Mouse (Mus musculus) gastrocnemius, adult 2 months (tissue): Measurements from ENCODE around the gene Zdhhc5. TPM values are rescaled to one million over a fixed set of nuclear protein-coding genes. Genes with fewer than 3 reads are reported as not detected.
A peak's percentile ranks its signal among the peaks of the same experiment; 100 is the strongest.

Experiments used
- DNase-seq: peaks from one replicate; pipeline ENCODE4 v3.0.0; 2022
- H3K27ac ChIP-seq: fragments of 200-600 bp; 2 replicates; pipeline ENCODE4 v1.8.1; 2022; ENCODE audit warnings: mild to moderate bottlenecking
- H3K4me3 ChIP-seq: fragments of 200-600 bp; 2 replicates; pipeline ENCODE4 v1.8.1; 2022; ENCODE audit warnings: mild to moderate bottlenecking, moderate library complexity
- CTCF ChIP-seq: fragments of 200-600 bp; IDR thresholded peaks from 2 replicates; pipeline ENCODE4 v1.8.1; 2022; ENCODE audit warnings: antibody characterized with exemption, mild to moderate bottlenecking, moderate library complexity
- intact Hi-C: fragments of 180-260 bp; cut with DNase I; formaldehyde crosslinking; loops from one replicate; pipeline ENCODE4 v1.15.1; 2025
- total RNA-seq, 2 experiments: library from RNA; stranded (reverse); gene quantifications; 2 replicates each; pipeline ENCODE4 v1.2.3; 2021

Zdhhc5 gene
- total RNA-seq, 2 experiments from 2014 or later: 71.9 to 75.1 TPM

GRCm38 (mm10) chr2:84742451-84743283 is 27.7 kb upstream of the Zdhhc5 start:
- intact Hi-C loops: loop anchor here (5.0 kb wide), 1 partner anchor 55 kb away; the partner anchor contains the start of gene Ube2l6
- DNase-seq: peak; percentile 37

GRCm38 (mm10) chr2:84741841-84742450 is 27.0 kb upstream of the Zdhhc5 start:
- peak; percentile 26 for DNase-seq
- H3K27ac ChIP-seq: peak overlapping the region; percentile 86; the same call in 1 of the 2 replicates
- no peak for TF ChIP-seq CTCF
- peak overlapping the region; percentile 87 for H3K4me3 ChIP-seq
- intact Hi-C loops: loop anchor here (5.0 kb wide), 1 partner anchor 55 kb away; the partner anchor contains the start of gene Ube2l6

More at GRCm38 (mm10) chr2:84742451-84743283, 27.7 kb upstream of the Zdhhc5 start:
- H3K4me3 ChIP-seq: peak overlapping the region; percentile 87
- H3K27ac ChIP-seq: peak overlapping the region; percentile 86
- no peak for TF ChIP-seq CTCF

DNA sequence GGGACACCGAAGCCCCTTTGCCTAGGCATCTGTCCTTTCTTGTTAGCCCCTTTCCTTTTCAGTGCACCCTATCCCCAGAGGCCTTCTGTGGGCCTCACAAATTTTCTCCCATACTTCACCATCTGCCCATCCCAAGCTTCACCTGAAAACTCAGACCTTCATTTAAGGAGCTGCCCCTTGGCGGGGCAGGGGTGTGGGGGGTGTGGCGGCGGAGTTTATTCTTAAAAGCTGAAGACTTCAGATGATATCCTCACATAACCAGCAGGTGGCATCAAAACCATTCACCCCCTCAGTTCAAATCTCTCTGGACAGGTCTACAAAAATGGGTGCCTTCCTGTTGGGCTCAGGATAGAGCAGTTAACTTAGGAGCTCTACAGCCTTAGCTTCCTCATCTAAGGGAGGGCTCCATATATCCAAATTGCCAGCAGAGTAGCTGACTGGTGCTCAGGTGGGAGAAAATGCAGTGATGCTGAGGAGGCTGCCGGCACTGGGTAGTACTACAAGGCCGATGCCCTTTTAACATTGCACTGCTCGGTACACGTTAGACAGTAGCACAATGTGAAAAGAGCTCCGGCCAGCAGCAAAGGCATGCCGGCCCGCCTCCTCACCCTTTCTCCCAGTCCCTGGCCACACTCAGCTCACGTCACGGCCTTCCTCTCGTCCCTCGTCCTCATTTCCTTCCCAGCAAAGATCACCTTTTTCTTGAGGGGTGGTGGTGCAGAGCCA is 25.8 kb upstream of the Zdhhc5 start:
- no peak for DNase-seq
- Histone ChIP-seq H3K4me3 (no peak overlapping the region), H3K27ac (no peak overlapping the region)
- intact Hi-C loops: loop anchor here (5.0 kb wide), 1 partner anchor 57 kb away; the partner anchor contains the start of gene Ube2l6
- TF ChIP-seq CTCF: peak; percentile 44

GRCm38 (mm10) chr2:84738271-84738911 is 23.4 kb upstream of the Zdhhc5 start:
- intact Hi-C loops: no loop called here
- peak; percentile 32 for DNase-seq
- Histone ChIP-seq H3K27ac (no peak overlapping the region), H3K4me3 (peak overlapping the region; percentile 51)
- peak; percentile 49 for TF ChIP-seq CTCF

GRCm38 (mm10) chr2:84737451-84737925 is 22.5 kb upstream of the Zdhhc5 start:
- H3K4me3 ChIP-seq: no peak overlapping the region
- TF ChIP-seq CTCF: no peak
- no peak overlapping the region for H3K27ac ChIP-seq
- no peak for DNase-seq
- intact Hi-C loops: no loop called here

- no peak overlapping the region for H3K4me3 ChIP-seq
- intact Hi-C loops: no loop called here
Measured at GRCm38 (mm10) chr2:84736312-84737161, 21.6 kb upstream of the Zdhhc5 start.

DNA sequence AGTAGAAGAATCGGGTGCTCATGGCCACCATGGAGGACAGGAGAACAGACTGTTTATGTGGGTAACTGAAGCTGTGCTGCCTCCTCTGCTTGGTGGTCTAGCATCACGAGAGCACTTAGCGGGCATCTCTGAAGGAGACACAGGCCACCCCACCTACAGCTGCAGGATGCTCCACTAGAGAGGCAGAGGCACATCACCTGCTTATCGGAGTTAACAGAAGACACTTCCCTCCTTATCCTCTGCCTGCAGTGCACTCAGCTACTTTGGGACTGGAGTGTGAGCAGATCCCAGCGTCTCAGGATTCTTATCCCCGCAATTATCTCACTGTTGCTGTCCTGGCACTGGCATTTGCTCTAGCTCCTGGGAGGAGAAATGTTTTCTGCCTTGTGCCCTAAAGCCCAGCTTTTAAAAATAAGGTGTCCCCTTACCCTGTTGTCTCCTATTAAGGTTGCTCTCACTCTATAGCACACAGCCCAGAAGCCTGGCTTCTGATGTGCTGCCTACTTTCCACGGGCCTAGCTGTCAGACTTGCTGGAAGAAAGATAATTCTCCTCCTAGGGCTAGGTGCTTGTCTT is 20.5 kb upstream of the Zdhhc5 start:
- no peak overlapping the region for H3K27ac ChIP-seq

More at GRCm38 (mm10) chr2:84736312-84737161, 21.6 kb upstream of the Zdhhc5 start:
- peak; percentile 22 for DNase-seq
- no peak for TF ChIP-seq CTCF
- H3K27ac ChIP-seq: no peak overlapping the region

GRCm38 (mm10) chr2:84734919-84735318 is 19.9 kb upstream of the Zdhhc5 start:
- no peak overlapping the region for H3K27ac ChIP-seq
- intact Hi-C loops: no loop called here
- peak overlapping the region; percentile 56 for H3K4me3 ChIP-seq
- no peak for TF ChIP-seq CTCF
- no peak for DNase-seq

More for the DNA sequence above, 20.5 kb upstream of the Zdhhc5 start:
- H3K4me3 ChIP-seq: no peak overlapping the region
- intact Hi-C loops: no loop called here
- no peak for DNase-seq
- TF ChIP-seq CTCF: no peak

- intact Hi-C loops: no loop called here
- peak overlapping the region; percentile 56 for H3K4me3 ChIP-seq
- no peak for TF ChIP-seq CTCF
- H3K27ac ChIP-seq: peak overlapping the region; percentile 59
- DNase-seq: no peak
Measured at GRCm38 (mm10) chr2:84734351-84734864, 19.4 kb upstream of the Zdhhc5 start.

DNA sequence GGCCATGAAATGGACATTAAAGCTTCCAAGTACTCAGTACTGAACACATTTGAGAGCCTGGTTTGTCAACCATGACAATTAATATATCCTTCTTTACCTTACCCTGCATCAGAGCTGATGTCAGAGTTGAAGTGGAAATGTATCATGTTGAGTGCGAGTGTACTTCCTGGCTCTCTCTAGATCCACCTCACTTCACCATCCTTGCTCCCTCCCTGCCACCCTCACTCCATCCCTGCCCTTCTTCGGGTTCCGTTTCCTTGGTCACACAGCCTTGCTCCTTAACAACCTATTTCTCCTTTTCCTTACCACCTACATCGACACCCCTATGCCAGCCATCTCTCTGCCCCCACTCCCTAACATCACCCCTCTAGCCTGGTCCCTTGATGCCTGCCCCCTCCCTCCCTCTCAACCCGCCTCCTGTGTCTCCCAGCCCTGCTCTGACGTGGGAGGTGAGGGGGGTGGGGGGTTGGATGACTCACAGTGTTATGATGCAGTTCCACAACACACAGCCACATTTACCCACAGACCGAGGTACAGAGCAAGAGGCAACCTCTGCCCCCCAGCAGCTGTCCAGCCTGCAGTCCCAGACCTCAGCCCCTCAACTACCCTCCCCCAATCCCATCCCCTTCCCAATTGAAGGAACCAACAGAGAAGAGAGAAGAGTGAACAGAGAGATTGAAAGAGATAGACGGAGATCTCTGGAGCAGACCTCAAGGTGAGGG is 18.8 kb upstream of the Zdhhc5 start, which contains the start of gene Ypel4:
Gene Ypel4 (plus strand): TSS at position 480 of the 722 bp plus-strand sequence.
- TF ChIP-seq CTCF: no peak
- Histone ChIP-seq H3K27ac (peak within 1 kb of the TSS; percentile 59), H3K4me3 (peak within 1 kb of the TSS; percentile 56)
- intact Hi-C loops: no loop called here
- DNase-seq: peak; percentile 64
